ENCODE assay signal across 26 mouse cellular contexts in the genomic region with DNA sequence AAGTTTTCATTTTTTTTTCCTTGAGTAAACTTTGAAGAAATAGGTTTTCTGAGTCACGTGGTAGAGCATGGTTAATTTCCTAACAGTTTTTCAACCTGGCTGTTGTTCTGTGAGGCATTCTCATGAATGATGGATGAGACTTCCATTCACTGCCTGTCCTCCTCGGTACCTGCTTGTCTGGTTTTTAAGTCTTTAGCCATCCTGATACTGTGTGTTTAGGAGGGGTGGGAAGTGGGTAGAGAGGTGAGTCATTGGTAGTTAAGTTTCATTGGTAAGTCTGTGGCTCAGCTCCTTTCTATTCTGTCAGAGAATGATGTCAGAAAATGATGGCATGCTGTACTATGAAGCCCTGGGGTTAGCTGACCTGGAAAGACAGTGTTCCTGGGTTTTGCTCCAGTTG.
A peak's percentile ranks its signal among the peaks of the same experiment; 100 is the strongest.
DNase-seq lines count a peak whose midpoint lies in the region; ATAC-seq lines count a peak whose summit lies in the region.
"Had no signal": no experiment of that assay in that cellular context is flagged by ENCODE, and none has a peak within 500 bp of the region (broad histone marks: within the 10 kb centered on the region; RNA-seq: fewer than 3 reads in every experiment).

No protein-coding gene starts in this region.

- H3K9ac ChIP-seq in embryonic facial prominence, embryonic 14.5 days (ENCODE audit: low read depth, low read length) = no peak overlapping the region
- H3K9ac ChIP-seq in stomach, embryonic 14.5 days (replicated peaks; ENCODE audit: low read depth, low read length) = no peak overlapping the region
- H3K9ac ChIP-seq in stomach, embryonic 16.5 days (ENCODE audit: low read length) = no peak overlapping the region
- H3K9ac ChIP-seq: embryonic facial prominence, embryonic 13.5 days; forebrain, embryonic 12.5 days had no signal

- H3K4me2 ChIP-seq in embryonic facial prominence, embryonic 14.5 days (ENCODE audit: low read depth, low read length) = no peak overlapping the region
- no peak overlapping the region for H3K4me2 ChIP-seq in stomach, embryonic 14.5 days (replicated peaks; ENCODE audit: low read depth, low read length)
- H3K4me2 ChIP-seq in stomach, embryonic 16.5 days (ENCODE audit: low read depth, low read length) = no peak overlapping the region
- H3K4me2 ChIP-seq: embryonic facial prominence, embryonic 13.5 days; forebrain, embryonic 12.5 days had no signal

- WGBS in embryonic facial prominence, embryonic 14.5 days = 53% methylated on average over 2 of the region's 2 CpGs
- 74% methylated on average over 2 of the region's 2 CpGs for WGBS in embryonic facial prominence, embryonic 10.5 days
- 49% methylated on average over 2 of the region's 2 CpGs for WGBS in stomach, embryonic 14.5 days
- WGBS in stomach, embryonic 16.5 days = 48% methylated on average over 2 of the region's 2 CpGs

- ATAC-seq in embryonic facial prominence, embryonic 14.5 days (ENCODE audit: low read depth) = 0 out of 2 replicates have a peak, but pooled peaks have one; percentile 23
- peak; percentile 72; the same call in 1 of the 2 replicates for ATAC-seq in stomach, embryonic 14.5 days (ENCODE audit: insufficient number of reproducible peaks, insufficient read depth, low FRiP score, low read depth)
- ATAC-seq in stomach, embryonic 16.5 days (ENCODE audit: insufficient read depth, low FRiP score) = peak; percentile 71; the same call in 1 of the 2 replicates
- ATAC-seq: activated CD4-positive, CD25-positive, alpha-beta regulatory T cell, adult 4 months; CD4-positive, CD25-positive, alpha-beta regulatory T cell, adult 4 months; forebrain, embryonic 14.5 days; forebrain, embryonic 16.5 days; Patski had no signal

- no peak for DNase-seq in embryonic facial prominence, embryonic 14.5 days (ENCODE audit: low spot score)
- no peak for DNase-seq in embryonic facial prominence, embryonic 10.5 days (ENCODE audit: low spot score)
- peak; percentile 46 for DNase-seq in 416B (ENCODE audit: low read depth)
- DNase-seq in lung, postnatal 4 days = no peak
- no peak for DNase-seq in kidney, adult 8-10 months
- DNase-seq in cerebellum, adult 11-12 months = no peak
- DNase-seq: adrenal gland, postnatal 10 days; adrenal gland, postnatal 25 days; cerebellum, adult 11 months; cerebellum, adult 2 months; cerebellum, adult 9-10 months; cerebellum, postnatal 10 days; cerebellum, postnatal 25 days had no signal

- H3K4me3 ChIP-seq in embryonic facial prominence, embryonic 14.5 days (ENCODE audit: low read depth, low read length) = no peak overlapping the region
- H3K4me3 ChIP-seq in embryonic facial prominence, embryonic 10.5 days = no peak overlapping the region
- no peak overlapping the region for H3K4me3 ChIP-seq in stomach, embryonic 14.5 days (ENCODE audit: low read depth, low read length)
- no peak overlapping the region for H3K4me3 ChIP-seq in stomach, embryonic 16.5 days (replicated peaks; ENCODE audit: low read length)
- H3K4me3 ChIP-seq: embryonic facial prominence, embryonic 13.5 days; erythroblast, embryonic 14.5 days; forebrain, embryonic 10.5 days; forebrain, embryonic 12.5 days had no signal

- H3K9me3 ChIP-seq in embryonic facial prominence, embryonic 14.5 days (ENCODE audit: control insufficient read depth, low read length) = no peaks in the 10 kb centered on the region
- no peaks in the 10 kb centered on the region for H3K9me3 ChIP-seq in embryonic facial prominence, embryonic 10.5 days
- H3K9me3 ChIP-seq in stomach, embryonic 14.5 days (ENCODE audit: control insufficient read depth, low read depth, low read length) = no peaks in the 10 kb centered on the region
- no peaks in the 10 kb centered on the region for H3K9me3 ChIP-seq in stomach, embryonic 16.5 days (replicated peaks; ENCODE audit: control insufficient read depth, low read length)
- H3K9me3 ChIP-seq: embryonic facial prominence, embryonic 13.5 days; forebrain, embryonic 12.5 days; G1E had no signal

- no peaks in the 10 kb centered on the region for H3K27me3 ChIP-seq in embryonic facial prominence, embryonic 14.5 days (replicated peaks; ENCODE audit: control insufficient read depth, insufficient read depth, low read length)
- H3K27me3 ChIP-seq in embryonic facial prominence, embryonic 10.5 days (replicated peaks; ENCODE audit: low read depth, poor library complexity, severe bottlenecking) = no peaks in the 10 kb centered on the region
- H3K27me3 ChIP-seq in stomach, embryonic 14.5 days (ENCODE audit: control insufficient read depth, insufficient read depth, low read length) = no peaks in the 10 kb centered on the region
- no peaks in the 10 kb centered on the region for H3K27me3 ChIP-seq in stomach, embryonic 16.5 days (ENCODE audit: control insufficient read depth, insufficient read depth, low read length)
- H3K27me3 ChIP-seq: CH12.LX; embryonic facial prominence, embryonic 13.5 days; forebrain, embryonic 12.5 days; Patski had no signal

- H3K4me1 ChIP-seq in embryonic facial prominence, embryonic 14.5 days (ENCODE audit: control insufficient read depth, insufficient read depth, low read length) = no peaks in the 10 kb centered on the region
- H3K4me1 ChIP-seq in embryonic facial prominence, embryonic 10.5 days = peaks cover 17% of the 10 kb centered on the region
- H3K4me1 ChIP-seq in stomach, embryonic 14.5 days (ENCODE audit: control insufficient read depth, insufficient read depth, low read length) = no peaks in the 10 kb centered on the region
- peaks cover 4% of the 10 kb centered on the region; the same call in 1 of the 2 replicates for H3K4me1 ChIP-seq in stomach, embryonic 16.5 days (ENCODE audit: control insufficient read depth, insufficient read depth, low read length)
- H3K4me1 ChIP-seq: embryonic facial prominence, embryonic 13.5 days had no signal

- no peak overlapping the region for H3K27ac ChIP-seq in embryonic facial prominence, embryonic 14.5 days (replicated peaks; ENCODE audit: low read depth, low read length)
- H3K27ac ChIP-seq in embryonic facial prominence, embryonic 10.5 days (replicated peaks) = no peak overlapping the region
- no peak overlapping the region for H3K27ac ChIP-seq in stomach, embryonic 14.5 days (ENCODE audit: low read length)
- no peak overlapping the region for H3K27ac ChIP-seq in stomach, embryonic 16.5 days (ENCODE audit: low read length)
- H3K27ac ChIP-seq: embryonic facial prominence, embryonic 13.5 days; forebrain, embryonic 10.5 days; forebrain, embryonic 12.5 days had no signal

- H3K36me3 ChIP-seq in embryonic facial prominence, embryonic 14.5 days (ENCODE audit: control insufficient read depth, insufficient read depth, low read length) = no peaks in the 10 kb centered on the region
- H3K36me3 ChIP-seq in embryonic facial prominence, embryonic 10.5 days (replicated peaks) = no peaks in the 10 kb centered on the region
- H3K36me3 ChIP-seq in stomach, embryonic 14.5 days (ENCODE audit: control insufficient read depth, insufficient read depth, low read length) = no peaks in the 10 kb centered on the region
- no peaks in the 10 kb centered on the region for H3K36me3 ChIP-seq in stomach, embryonic 16.5 days (ENCODE audit: control insufficient read depth, insufficient read depth, low read length)
- H3K36me3 ChIP-seq: embryonic facial prominence, embryonic 13.5 days; forebrain, embryonic 10.5 days; forebrain, embryonic 12.5 days; G1E had no signal
